Mouse (Mus musculus) lung, postnatal 4 days (tissue): ENCODE data around the gene Gm3404.
"Not testable (repeated sequence)": the region's sequence is repeated elsewhere in the genome, so short reads cannot be mapped to it uniquely, and the experiment has no call there.

Source experiments
- DNase-seq, 2 experiments: peaks; one replicate each; pipeline ENCODE4 v3.0.0; 2021

Gene Gm3404

GRCm38 (mm10) chr5:146525501-146525900 is at the start of gene Gm3404:
Gene Gm3404, plus strand, starts transcription at chr5:146525801.
- DNase-seq, result peak in 1 of 2 experiments; percentile 12

- peak in 1 of 2 experiments; percentile 11 for DNase-seq
These were observed 46.0 kb upstream of the Gm3404 start for GRCm38 (mm10) chr5:146479564-146479963.

GRCm38 (mm10) chr5:146481665-146482064 is 43.9 kb upstream of the Gm3404 start, which contains the start of gene Gm6408:
Gene Gm6408, plus strand, starts transcription at chr5:146481965.
- not testable (repeated sequence) for DNase-seq

- peak in 1 of 2 experiments; percentile 26 for DNase-seq
These were observed 36.6 kb upstream of the Gm3404 start for GRCm38 (mm10) chr5:146488959-146489358.

GRCm38 (mm10) chr5:146491063-146491462 is 34.5 kb upstream of the Gm3404 start, which contains the start of gene Gm6370:
Gene Gm6370, plus strand, starts transcription at chr5:146491363.
- DNase-seq, result not testable (repeated sequence)

GRCm38 (mm10) chr5:146502099-146502498 is 23.5 kb upstream of the Gm3404 start, which contains the start of gene 4930449I24Rik:
Gene 4930449I24Rik, plus strand, starts transcription at chr5:146502399.
- DNase-seq, result not testable (repeated sequence)

GRCm38 (mm10) chr5:146513823-146514222 is 11.8 kb upstream of the Gm3404 start, which contains the start of gene Gm3402:
Gene Gm3402, plus strand, starts transcription at chr5:146514123.
- DNase-seq, result not testable (repeated sequence)

- DNase-seq, result not testable (repeated sequence)
These were observed 11.7 kb downstream of the Gm3404 start, which contains the start of gene Gm3409 for GRCm38 (mm10) chr5:146537347-146537746. Gene Gm3409, plus strand, starts transcription at chr5:146537647.

GRCm38 (mm10) chr5:146555836-146556235 is 30.2 kb downstream of the Gm3404 start, which contains the start of gene Gm3415:
Gene Gm3415, plus strand, starts transcription at chr5:146556136.
- DNase-seq, result not testable (repeated sequence)

- no peak for DNase-seq
These were observed 38.7 kb downstream of the Gm3404 start for GRCm38 (mm10) chr5:146564259-146564658.

GRCm38 (mm10) chr5:146567054-146567453 is 41.5 kb downstream of the Gm3404 start:
- no peak for DNase-seq

GRCm38 (mm10) chr5:146570179-146570578 is 44.6 kb downstream of the Gm3404 start:
- DNase-seq, result not testable (repeated sequence)

GRCm38 (mm10) chr5:146571830-146572734 is 46.5 kb downstream of the Gm3404 start:
- not testable (repeated sequence) for DNase-seq

- DNase-seq, result not testable (repeated sequence)
These were observed 47.1 kb downstream of the Gm3404 start for GRCm38 (mm10) chr5:146572735-146573042.

GRCm38 (mm10) chr5:146576668-146577067 is 51.1 kb downstream of the Gm3404 start:
- DNase-seq, result no peak
